Mouse (Mus musculus) kidney, embryonic 14.5 days (tissue): ENCODE data around the gene Exosc1. TPM values are rescaled to one million over a fixed set of nuclear protein-coding genes. Genes with fewer than 3 reads are reported as not detected.

Experiments used
- ATAC-seq: fragments of 200-750 bp; cut with Nextera tagmentation; 2 replicates; pipeline ENCODE4 v1.8.0; 2017; ENCODE audit warnings: moderate number of reproducible peaks, mild to moderate bottlenecking, moderate TSS enrichment, moderate library complexity; ENCODE audit not compliant: low FRiP score, low TSS enrichment
- H3K27ac ChIP-seq: fragments of 300-500 bp; sonication (generic); 2 replicates; pipeline ENCODE4 v1.5.1; 2014; ENCODE audit warnings: low read depth, mild to moderate bottlenecking, low read length, moderate library complexity, mixed read lengths
- H3K27me3 ChIP-seq: fragments of 300-500 bp; sonication (generic); 2 replicates; pipeline ENCODE4 v1.6.1; 2014; ENCODE audit warnings: mild to moderate bottlenecking, low read length; ENCODE audit not compliant: control insufficient read depth, insufficient read depth
- H3K36me3 ChIP-seq: fragments of 300-500 bp; sonication (generic); 2 replicates; pipeline ENCODE4 v1.6.1; 2014; ENCODE audit warnings: low read length, mixed read lengths; ENCODE audit not compliant: control insufficient read depth, insufficient read depth
- H3K4me1 ChIP-seq: fragments of 300-500 bp; sonication (generic); 2 replicates; pipeline ENCODE4 v1.6.1; 2014; ENCODE audit warnings: low read length, mixed read lengths; ENCODE audit not compliant: control insufficient read depth, insufficient read depth
- H3K4me2 ChIP-seq: fragments of 300-500 bp; sonication (generic); replicated peaks from 2 replicates; pipeline ENCODE4 v1.6.1; 2014; ENCODE audit warnings: low read depth, mild to moderate bottlenecking, low read length
- H3K4me3 ChIP-seq: fragments of 300-500 bp; sonication (generic); 2 replicates; pipeline ENCODE4 v1.5.1; 2014; ENCODE audit warnings: mild to moderate bottlenecking, low read length
- H3K9ac ChIP-seq: fragments of 300-500 bp; sonication (generic); 2 replicates; pipeline ENCODE4 v1.6.1; 2014; ENCODE audit warnings: low read depth, mild to moderate bottlenecking, low read length, moderate library complexity
- H3K9me3 ChIP-seq: fragments of 300-500 bp; sonication (generic); 2 replicates; pipeline ENCODE4 v1.6.1; 2016; ENCODE audit warnings: low read length; ENCODE audit not compliant: control insufficient read depth
- WGBS: fragments of 180-500 bp; shearing (Covaris S2); extraction: QIAGEN DNeasy Blood & Tissue Kit; methylation state at CpG from one replicate; pipeline ENCODE4 v1.1.7; 2014; 5-methylcytosine and 5-hydroxymethylcytosine counted together
- polyA plus RNA-seq: library from polyadenylated mRNA; unstranded; fragments of >200 nt; fragmentation: Nextera tagmentation; extraction: Ambion mirVana; gene quantifications from 2 replicates; pipeline ENCODE4 v1.2.1, GENCODE M21; 2014

Exosc1 gene
- polyA plus RNA-seq, 1 experiment from 2014 or later, result 90.8 TPM

- no peaks in the 10 kb centered on the region for H3K27me3 ChIP-seq
- 96% methylated on average over 7 of the region's 7 CpGs for WGBS
- no peaks in the 10 kb centered on the region for H3K9me3 ChIP-seq
- H3K27ac ChIP-seq, result no peak overlapping the region
- no peak overlapping the region for H3K9ac ChIP-seq
- H3K4me2 ChIP-seq, result no peak overlapping the region
- no peak overlapping the region for H3K4me3 ChIP-seq
- H3K4me1 ChIP-seq, result no peaks in the 10 kb centered on the region
- no peak for ATAC-seq
- peaks cover 47% of the 10 kb centered on the region for H3K36me3 ChIP-seq
Observed at GRCm38 (mm10) chr19:41969618-41970017, 36.4 kb upstream of the Exosc1 start.

- ATAC-seq, result no peak
- Histone ChIP-seq H3K9me3 (no peaks in the 10 kb centered on the region), H3K4me1 (no peaks in the 10 kb centered on the region), H3K4me3 (no peak overlapping the region), H3K27me3 (no peaks in the 10 kb centered on the region), H3K36me3 (peaks cover 97% of the 10 kb centered on the region), H3K9ac (no peak overlapping the region), H3K4me2 (no peak overlapping the region), H3K27ac (no peak overlapping the region)
- 87% methylated on average over 3 of the region's 3 CpGs for WGBS
Observed at GRCm38 (mm10) chr19:41953574-41953973, 20.4 kb upstream of the Exosc1 start.

- 80% methylated on average over 4 of the region's 4 CpGs for WGBS
- no peaks in the 10 kb centered on the region for H3K4me1 ChIP-seq
Observed at GRCm38 (mm10) chr19:41952287-41952686, 19.1 kb upstream of the Exosc1 start.

GRCm38 (mm10) chr19:41943841-41944240 lies 10.6 kb upstream of the Exosc1 start:
- Histone ChIP-seq H3K27ac (no peak overlapping the region), H3K9ac (no peak overlapping the region), H3K4me2 (no peak overlapping the region), H3K4me1 (no peaks in the 10 kb centered on the region), H3K9me3 (0 out of 2 replicates have a peak, but pooled peaks cover 2% of the 10 kb centered on the region), H3K27me3 (no peaks in the 10 kb centered on the region), H3K4me3 (no peak overlapping the region), H3K36me3 (peaks cover 94% of the 10 kb centered on the region)
- 91% methylated on average over 7 of the region's 7 CpGs for WGBS
- ATAC-seq, result no peak

More at GRCm38 (mm10) chr19:41952287-41952686, 19.1 kb upstream of the Exosc1 start:
- peaks cover 98% of the 10 kb centered on the region for H3K36me3 ChIP-seq
- H3K4me2 ChIP-seq, result no peak overlapping the region
- H3K27me3 ChIP-seq, result no peaks in the 10 kb centered on the region
- no peak overlapping the region for H3K27ac ChIP-seq
- H3K9ac ChIP-seq, result no peak overlapping the region
- ATAC-seq, result no peak
- no peaks in the 10 kb centered on the region for H3K9me3 ChIP-seq
- no peak overlapping the region for H3K4me3 ChIP-seq

GRCm38 (mm10) chr19:41938539-41938938 lies 5.3 kb upstream of the Exosc1 start:
- Histone ChIP-seq H3K4me3 (no peak overlapping the region), H3K27me3 (no peaks in the 10 kb centered on the region), H3K9ac (no peak overlapping the region), H3K27ac (no peak overlapping the region), H3K36me3 (peaks cover 52% of the 10 kb centered on the region), H3K9me3 (no peaks in the 10 kb centered on the region), H3K4me2 (no peak overlapping the region), H3K4me1 (peaks cover 7% of the 10 kb centered on the region; the same call in 1 of the 2 replicates)
- WGBS, result 92% methylated on average over 5 of the region's 5 CpGs
- no peak for ATAC-seq

- no peak overlapping the region for H3K4me2 ChIP-seq
- H3K27me3 ChIP-seq, result no peaks in the 10 kb centered on the region
- H3K9ac ChIP-seq, result no peak overlapping the region
- H3K4me3 ChIP-seq, result no peak overlapping the region
- H3K36me3 ChIP-seq, result peaks cover 31% of the 10 kb centered on the region
- no peak for ATAC-seq
- WGBS, result 92% methylated on average over 1 of the region's 1 CpGs
- no peak overlapping the region for H3K27ac ChIP-seq
- no peaks in the 10 kb centered on the region for H3K9me3 ChIP-seq
- peaks cover 7% of the 10 kb centered on the region; the same call in 1 of the 2 replicates for H3K4me1 ChIP-seq
Observed at GRCm38 (mm10) chr19:41935921-41936320, 2.7 kb upstream of the Exosc1 start.

- peak overlapping the region; percentile 66 for H3K4me2 ChIP-seq
- peaks cover 22% of the 10 kb centered on the region for H3K36me3 ChIP-seq
- peak overlapping the region; percentile 87 for H3K4me3 ChIP-seq
- H3K9ac ChIP-seq, result peak overlapping the region; percentile 79; the same call in 1 of the 2 replicates
- H3K9me3 ChIP-seq, result no peaks in the 10 kb centered on the region
- H3K27ac ChIP-seq, result no peak overlapping the region
- peaks cover 7% of the 10 kb centered on the region; the same call in 1 of the 2 replicates for H3K4me1 ChIP-seq
- ATAC-seq, result no peak
- no peaks in the 10 kb centered on the region for H3K27me3 ChIP-seq
- 16% methylated on average over 6 of the region's 6 CpGs for WGBS
Observed at GRCm38 (mm10) chr19:41934124-41934523, 901 bp upstream of the Exosc1 start.

- H3K9ac ChIP-seq, result peak overlapping the region; percentile 79
- H3K4me3 ChIP-seq, result peak overlapping the region; percentile 87
- H3K27me3 ChIP-seq, result no peaks in the 10 kb centered on the region
- no peaks in the 10 kb centered on the region for H3K9me3 ChIP-seq
- H3K4me1 ChIP-seq, result peaks cover 7% of the 10 kb centered on the region; the same call in 1 of the 2 replicates
- H3K36me3 ChIP-seq, result peaks cover 22% of the 10 kb centered on the region
- ATAC-seq, result peak; percentile 6; the same call in 1 of the 2 replicates
- under 1% methylated on average over 28 of the region's 28 CpGs for WGBS
- peak overlapping the region; percentile 66 for H3K4me2 ChIP-seq
- peak overlapping the region; percentile 49; the same call in 1 of the 2 replicates for H3K27ac ChIP-seq
Observed at GRCm38 (mm10) chr19:41932686-41933085, 537 bp downstream of the Exosc1 start.

- no peak overlapping the region for H3K4me3 ChIP-seq
- 79% methylated on average over 5 of the region's 5 CpGs for WGBS
- no peak overlapping the region for H3K27ac ChIP-seq
- H3K4me1 ChIP-seq, result no peaks in the 10 kb centered on the region
- H3K4me2 ChIP-seq, result no peak overlapping the region
- H3K9ac ChIP-seq, result no peak overlapping the region
- no peaks in the 10 kb centered on the region for H3K9me3 ChIP-seq
- H3K36me3 ChIP-seq, result peaks cover 63% of the 10 kb centered on the region
- H3K27me3 ChIP-seq, result no peaks in the 10 kb centered on the region
- ATAC-seq, result no peak
Observed at GRCm38 (mm10) chr19:41920412-41921067, 12.7 kb downstream of the Exosc1 start.
